Mouse (Mus musculus) heart, embryonic 10.5 days (tissue): ENCODE measurements at regions not wholly inside any gene's neighbourhood (a gene's known extent, or its start where the extent isn't known, plus 50 kb on each side); places are given as distances from the start of the nearest gene placed in this dataset.

Experiments used
- DNase-seq: peaks from one replicate; pipeline ENCODE4 v3.0.0-alpha.2; 2017; ENCODE audit warnings: low spot score
- H3K27ac ChIP-seq: fragments of 300-500 bp; sonication (generic); 2 replicates; pipeline ENCODE4 v1.5.1; 2016; ENCODE audit warnings: mild to moderate bottlenecking
- H3K27me3 ChIP-seq: fragments of 300-500 bp; sonication (generic); 2 replicates; pipeline ENCODE4 v1.6.1; 2016; ENCODE audit warnings: mild to moderate bottlenecking; ENCODE audit not compliant: poor library complexity, insufficient read depth, severe bottlenecking
- H3K36me3 ChIP-seq: fragments of 300-500 bp; sonication (generic); 2 replicates; pipeline ENCODE4 v1.6.1; 2016; ENCODE audit warnings: mild to moderate bottlenecking, moderate library complexity
- H3K4me1 ChIP-seq: fragments of 300-500 bp; sonication (generic); 2 replicates; pipeline ENCODE4 v1.6.1; 2016; ENCODE audit warnings: mild to moderate bottlenecking
- H3K4me3 ChIP-seq: fragments of 300-500 bp; sonication (generic); 2 replicates; pipeline ENCODE4 v1.5.1; 2016; ENCODE audit warnings: mild to moderate bottlenecking, moderate library complexity
- H3K9me3 ChIP-seq: fragments of 300-500 bp; sonication (generic); 2 replicates; pipeline ENCODE4 v1.6.1; 2016; ENCODE audit warnings: mild to moderate bottlenecking, moderate library complexity
- WGBS: fragments of 180-500 bp; shearing (Covaris S2); methylation state at CpG from one replicate; pipeline ENCODE4 v1.1.7; 2016; 5-methylcytosine and 5-hydroxymethylcytosine counted together

- Histone ChIP-seq H3K9me3 (no peaks in the 10 kb centered on the region), H3K27me3 (no peaks in the 10 kb centered on the region), H3K4me3 (no peak overlapping the region), H3K27ac (no peak overlapping the region), H3K36me3 (no peaks in the 10 kb centered on the region), H3K4me1 (no peaks in the 10 kb centered on the region)
- no peak for DNase-seq
- WGBS = 84% methylated on average over 7 of the region's 7 CpGs
These were observed 236.6 kb upstream of the Zfp64 start for GRCm38 (mm10) chr2:169191974-169192373.

GRCm38 (mm10) chr2:169191465-169191864 lies 236.1 kb upstream of the Zfp64 start:
- Histone ChIP-seq H3K4me1 (no peaks in the 10 kb centered on the region), H3K36me3 (no peaks in the 10 kb centered on the region), H3K9me3 (no peaks in the 10 kb centered on the region), H3K27me3 (no peaks in the 10 kb centered on the region), H3K27ac (no peak overlapping the region), H3K4me3 (no peak overlapping the region)
- 73% methylated on average over 10 of the region's 10 CpGs for WGBS
- no peak for DNase-seq

- Histone ChIP-seq H3K9me3 (no peaks in the 10 kb centered on the region), H3K27ac (no peak overlapping the region), H3K27me3 (0 out of 2 replicates have a peak, but pooled peaks cover 11% of the 10 kb centered on the region), H3K4me3 (no peak overlapping the region), H3K36me3 (no peaks in the 10 kb centered on the region), H3K4me1 (no peaks in the 10 kb centered on the region)
- no peak for DNase-seq
- 79% methylated on average over 3 of the region's 3 CpGs for WGBS
These were observed 222.2 kb upstream of the Zfp64 start for GRCm38 (mm10) chr2:169177565-169177964.

GRCm38 (mm10) chr2:169168795-169169194 lies 213.4 kb upstream of the Zfp64 start:
- no peak for DNase-seq
- no peak overlapping the region for H3K4me3 ChIP-seq
- H3K36me3 ChIP-seq = no peaks in the 10 kb centered on the region
- H3K27ac ChIP-seq = no peak overlapping the region
- H3K9me3 ChIP-seq = no peaks in the 10 kb centered on the region
- peaks cover 12% of the 10 kb centered on the region; the same call in 1 of the 2 replicates for H3K27me3 ChIP-seq
- no peaks in the 10 kb centered on the region for H3K4me1 ChIP-seq
- 79% methylated on average over 5 of the region's 5 CpGs for WGBS

- 85% methylated on average over 6 of the region's 6 CpGs for WGBS
- Histone ChIP-seq H3K4me1 (no peaks in the 10 kb centered on the region), H3K9me3 (no peaks in the 10 kb centered on the region), H3K36me3 (no peaks in the 10 kb centered on the region), H3K27ac (no peak overlapping the region), H3K27me3 (peaks cover 12% of the 10 kb centered on the region; the same call in 1 of the 2 replicates), H3K4me3 (no peak overlapping the region)
- no peak for DNase-seq
These were observed 213.0 kb upstream of the Zfp64 start for GRCm38 (mm10) chr2:169168376-169168775.

- H3K4me3 ChIP-seq = no peak overlapping the region
- H3K36me3 ChIP-seq = no peaks in the 10 kb centered on the region
- H3K27ac ChIP-seq = no peak overlapping the region
- no peak for DNase-seq
- peaks cover 5% of the 10 kb centered on the region; the same call in 1 of the 2 replicates for H3K4me1 ChIP-seq
- WGBS = 65% methylated on average over 8 of the region's 8 CpGs
- H3K9me3 ChIP-seq = no peaks in the 10 kb centered on the region
- H3K27me3 ChIP-seq = peaks cover 12% of the 10 kb centered on the region; the same call in 1 of the 2 replicates
These were observed 206.3 kb upstream of the Zfp64 start for GRCm38 (mm10) chr2:169161651-169162050.

- H3K27me3 ChIP-seq = 0 out of 2 replicates have a peak, but pooled peaks cover under 1% of the 10 kb centered on the region
- H3K27ac ChIP-seq = no peak overlapping the region
- H3K4me1 ChIP-seq = peaks cover 9% of the 10 kb centered on the region; the same call in 1 of the 2 replicates
- no peak overlapping the region for H3K4me3 ChIP-seq
- no peaks in the 10 kb centered on the region for H3K36me3 ChIP-seq
- 68% methylated on average over 11 of the region's 11 CpGs for WGBS
- no peaks in the 10 kb centered on the region for H3K9me3 ChIP-seq
- no peak for DNase-seq
These were observed 203.4 kb upstream of the Zfp64 start for GRCm38 (mm10) chr2:169158760-169159159.

GRCm38 (mm10) chr2:169158005-169158673 lies 202.8 kb upstream of the Zfp64 start:
- DNase-seq = no peak

GRCm38 (mm10) chr2:169156908-169157307 lies 201.5 kb upstream of the Zfp64 start:
- no peaks in the 10 kb centered on the region for H3K36me3 ChIP-seq
- DNase-seq = no peak
- peaks cover 9% of the 10 kb centered on the region; the same call in 1 of the 2 replicates for H3K4me1 ChIP-seq
- H3K27me3 ChIP-seq = no peaks in the 10 kb centered on the region
- no peak overlapping the region for H3K4me3 ChIP-seq
- no peaks in the 10 kb centered on the region for H3K9me3 ChIP-seq
- H3K27ac ChIP-seq = peak overlapping the region; percentile 22; the same call in 1 of the 2 replicates
- 60% methylated on average over 8 of the region's 8 CpGs for WGBS

More at GRCm38 (mm10) chr2:169158005-169158673, 202.8 kb upstream of the Zfp64 start:
- H3K4me1 ChIP-seq = peaks cover 9% of the 10 kb centered on the region; the same call in 1 of the 2 replicates
- no peaks in the 10 kb centered on the region for H3K27me3 ChIP-seq
- no peak overlapping the region for H3K4me3 ChIP-seq
- H3K9me3 ChIP-seq = no peaks in the 10 kb centered on the region
- WGBS = 55% methylated on average over 17 of the region's 17 CpGs
- H3K27ac ChIP-seq = no peak overlapping the region
- no peaks in the 10 kb centered on the region for H3K36me3 ChIP-seq

GRCm38 (mm10) chr2:169154881-169155280 lies 199.5 kb upstream of the Zfp64 start:
- WGBS = 81% methylated on average over 12 of the region's 12 CpGs
- no peak for DNase-seq

GRCm38 (mm10) chr2:169147655-169148054 lies 192.3 kb upstream of the Zfp64 start:
- Histone ChIP-seq H3K9me3 (no peaks in the 10 kb centered on the region), H3K4me3 (no peak overlapping the region), H3K4me1 (0 out of 2 replicates have a peak, but pooled peaks cover 5% of the 10 kb centered on the region), H3K36me3 (no peaks in the 10 kb centered on the region), H3K27ac (no peak overlapping the region), H3K27me3 (no peaks in the 10 kb centered on the region; the same call in 1 of the 2 replicates)
- no peak for DNase-seq
- 76% methylated on average over 7 of the region's 7 CpGs for WGBS

More at GRCm38 (mm10) chr2:169154881-169155280, 199.5 kb upstream of the Zfp64 start:
- H3K36me3 ChIP-seq = no peaks in the 10 kb centered on the region
- no peak overlapping the region for H3K4me3 ChIP-seq
- peaks cover 9% of the 10 kb centered on the region; the same call in 1 of the 2 replicates for H3K4me1 ChIP-seq
- no peaks in the 10 kb centered on the region for H3K9me3 ChIP-seq
- H3K27ac ChIP-seq = no peak overlapping the region
- H3K27me3 ChIP-seq = no peaks in the 10 kb centered on the region

GRCm38 (mm10) chr2:169142224-169142623 lies 186.8 kb upstream of the Zfp64 start:
- DNase-seq = no peak
- no peak overlapping the region for H3K27ac ChIP-seq
- 0 out of 2 replicates have a peak, but pooled peaks cover 5% of the 10 kb centered on the region for H3K4me1 ChIP-seq
- H3K36me3 ChIP-seq = no peaks in the 10 kb centered on the region
- peaks cover 18% of the 10 kb centered on the region; the same call in 1 of the 2 replicates for H3K27me3 ChIP-seq
- H3K9me3 ChIP-seq = no peaks in the 10 kb centered on the region
- 70% methylated on average over 8 of the region's 8 CpGs for whole genome bisulfite sequencing
- H3K4me3 ChIP-seq = no peak overlapping the region

- DNase-seq = no peak
- Histone ChIP-seq H3K4me1 (peaks cover 13% of the 10 kb centered on the region), H3K27ac (no peak overlapping the region), H3K4me3 (no peak overlapping the region), H3K36me3 (no peaks in the 10 kb centered on the region), H3K9me3 (no peaks in the 10 kb centered on the region), H3K27me3 (0 out of 2 replicates have a peak, but pooled peaks cover 11% of the 10 kb centered on the region)
- 39% methylated on average over 15 of the region's 15 CpGs for WGBS
These were observed 178.5 kb upstream of the Zfp64 start for GRCm38 (mm10) chr2:169133855-169134254.
